Mouse (Mus musculus): Measurements from ENCODE around the gene Capn7. TPM values are rescaled to one million over a fixed set of nuclear protein-coding genes. Genes with fewer than 3 reads are reported as not detected.
A peak's percentile ranks its signal among the peaks of the same experiment; 100 is the strongest.

Gene Capn7
- polyA plus RNA-seq, 1 experiment: 16.9 TPM

GRCm38 (mm10) chr14:31397791-31398595 is 61.6 kb downstream of the Capn7 start:
- Histone ChIP-seq H3K4me3 (ENCODE audit: insufficient read depth, low read depth, low read length) (no peak overlapping the region), H3K4me1 (ENCODE audit: control insufficient read depth, insufficient read depth, insufficient read length, low read length) (peaks cover 78% of the 10 kb centered on the region), H3K27ac (replicated peaks; ENCODE audit: low read depth, low read length) (peak overlapping the region; percentile 98)

- peak overlapping the region; percentile 98 for H3K27ac ChIP-seq (replicated peaks; ENCODE audit: low read depth, low read length)
- H3K4me3 ChIP-seq (ENCODE audit: insufficient read depth, low read depth, low read length): no peak overlapping the region
- peaks cover 72% of the 10 kb centered on the region for H3K4me1 ChIP-seq (ENCODE audit: control insufficient read depth, insufficient read depth, insufficient read length, low read length)
Observed at GRCm38 (mm10) chr14:31398819-31399218, 62.4 kb downstream of the Capn7 start.

GRCm38 (mm10) chr14:31399271-31399670 is 62.8 kb downstream of the Capn7 start:
- H3K4me1 ChIP-seq (ENCODE audit: control insufficient read depth, insufficient read depth, insufficient read length, low read length): peaks cover 68% of the 10 kb centered on the region
- H3K27ac ChIP-seq (replicated peaks; ENCODE audit: low read depth, low read length): peak overlapping the region; percentile 76
- no peak overlapping the region for H3K4me3 ChIP-seq (ENCODE audit: insufficient read depth, low read depth, low read length)

- peaks cover 65% of the 10 kb centered on the region for H3K4me1 ChIP-seq (ENCODE audit: control insufficient read depth, insufficient read depth, insufficient read length, low read length)
- H3K4me3 ChIP-seq (ENCODE audit: insufficient read depth, low read depth, low read length): no peak overlapping the region
- peak overlapping the region; percentile 76 for H3K27ac ChIP-seq (replicated peaks; ENCODE audit: low read depth, low read length)
Observed at GRCm38 (mm10) chr14:31400246-31400645, 63.8 kb downstream of the Capn7 start.

- H3K4me3 ChIP-seq (ENCODE audit: insufficient read depth, low read depth, low read length): no peak overlapping the region
- peaks cover 65% of the 10 kb centered on the region for H3K4me1 ChIP-seq (ENCODE audit: control insufficient read depth, insufficient read depth, insufficient read length, low read length)
- peak overlapping the region; percentile 76 for H3K27ac ChIP-seq (replicated peaks; ENCODE audit: low read depth, low read length)
Observed at GRCm38 (mm10) chr14:31400896-31401295, 64.5 kb downstream of the Capn7 start.

GRCm38 (mm10) chr14:31401918-31402427 is 65.5 kb downstream of the Capn7 start:
- Histone ChIP-seq H3K4me3 (ENCODE audit: insufficient read depth, low read depth, low read length) (no peak overlapping the region), H3K27ac (replicated peaks; ENCODE audit: low read depth, low read length) (peak overlapping the region; percentile 22), H3K4me1 (ENCODE audit: control insufficient read depth, insufficient read depth, insufficient read length, low read length) (peaks cover 65% of the 10 kb centered on the region)

- H3K4me1 ChIP-seq (ENCODE audit: control insufficient read depth, insufficient read depth, insufficient read length, low read length): peaks cover 65% of the 10 kb centered on the region
- no peak overlapping the region for H3K4me3 ChIP-seq (ENCODE audit: insufficient read depth, low read depth, low read length)
- peak overlapping the region; percentile 22 for H3K27ac ChIP-seq (replicated peaks; ENCODE audit: low read depth, low read length)
Observed at GRCm38 (mm10) chr14:31402693-31403092, 66.3 kb downstream of the Capn7 start.

- Histone ChIP-seq H3K4me3 (ENCODE audit: insufficient read depth, low read depth, low read length) (no peak overlapping the region), H3K27ac (replicated peaks; ENCODE audit: low read depth, low read length) (0 out of 2 replicates have a peak overlapping the region, but pooled peaks have one; percentile 16), H3K4me1 (ENCODE audit: control insufficient read depth, insufficient read depth, insufficient read length, low read length) (peaks cover 65% of the 10 kb centered on the region)
Observed at GRCm38 (mm10) chr14:31403556-31403955, 67.1 kb downstream of the Capn7 start.

GRCm38 (mm10) chr14:31403995-31404394 is 67.6 kb downstream of the Capn7 start:
- Histone ChIP-seq H3K27ac (replicated peaks; ENCODE audit: low read depth, low read length) (peak overlapping the region; percentile 59), H3K4me3 (ENCODE audit: insufficient read depth, low read depth, low read length) (no peak overlapping the region), H3K4me1 (ENCODE audit: control insufficient read depth, insufficient read depth, insufficient read length, low read length) (peaks cover 63% of the 10 kb centered on the region)

GRCm38 (mm10) chr14:31404663-31405062 is 68.2 kb downstream of the Capn7 start:
- Histone ChIP-seq H3K4me1 (ENCODE audit: control insufficient read depth, insufficient read depth, insufficient read length, low read length) (peaks cover 65% of the 10 kb centered on the region), H3K4me3 (ENCODE audit: insufficient read depth, low read depth, low read length) (no peak overlapping the region), H3K27ac (replicated peaks; ENCODE audit: low read depth, low read length) (peak overlapping the region; percentile 59)

- H3K4me3 ChIP-seq (ENCODE audit: insufficient read depth, low read depth, low read length): no peak overlapping the region
- H3K27ac ChIP-seq (replicated peaks; ENCODE audit: low read depth, low read length): peak overlapping the region; percentile 34
- H3K4me1 ChIP-seq (ENCODE audit: control insufficient read depth, insufficient read depth, insufficient read length, low read length): peaks cover 65% of the 10 kb centered on the region
Observed at GRCm38 (mm10) chr14:31405652-31406051, 69.2 kb downstream of the Capn7 start.

GRCm38 (mm10) chr14:31406154-31406810 is 69.8 kb downstream of the Capn7 start:
- Histone ChIP-seq H3K27ac (replicated peaks; ENCODE audit: low read depth, low read length) (peak overlapping the region; percentile 77), H3K4me3 (ENCODE audit: insufficient read depth, low read depth, low read length) (peak overlapping the region; percentile 3), H3K4me1 (ENCODE audit: control insufficient read depth, insufficient read depth, insufficient read length, low read length) (peaks cover 65% of the 10 kb centered on the region)

GRCm38 (mm10) chr14:31407208-31407607 is 70.8 kb downstream of the Capn7 start:
- H3K4me1 ChIP-seq (ENCODE audit: control insufficient read depth, insufficient read depth, insufficient read length, low read length): peaks cover 65% of the 10 kb centered on the region

GRCm38 (mm10) chr14:31407911-31408604 is 71.6 kb downstream of the Capn7 start:
- peak overlapping the region; percentile 9; the same call in 1 of the 2 replicates for H3K4me3 ChIP-seq (ENCODE audit: insufficient read depth, low read depth, low read length)
- H3K4me1 ChIP-seq (ENCODE audit: control insufficient read depth, insufficient read depth, insufficient read length, low read length): peaks cover 68% of the 10 kb centered on the region
- peak overlapping the region; percentile 77 for H3K27ac ChIP-seq (replicated peaks; ENCODE audit: low read depth, low read length)

More at GRCm38 (mm10) chr14:31407208-31407607, 70.8 kb downstream of the Capn7 start:
- Histone ChIP-seq H3K27ac (replicated peaks; ENCODE audit: low read depth, low read length) (peak overlapping the region; percentile 77), H3K4me3 (ENCODE audit: insufficient read depth, low read depth, low read length) (peak overlapping the region; percentile 9)

GRCm38 (mm10) chr14:31408666-31409065 is 72.2 kb downstream of the Capn7 start:
- H3K4me1 ChIP-seq (ENCODE audit: control insufficient read depth, insufficient read depth, insufficient read length, low read length): peaks cover 70% of the 10 kb centered on the region
- no peak overlapping the region for H3K4me3 ChIP-seq (ENCODE audit: insufficient read depth, low read depth, low read length)
- H3K27ac ChIP-seq (replicated peaks; ENCODE audit: low read depth, low read length): peak overlapping the region; percentile 77

All from brown adipose tissue, adult 24 weeks (tissue).